Mouse (Mus musculus): ENCODE data around the gene Sema4c. TPM values are rescaled to one million over a fixed set of nuclear protein-coding genes. Genes with fewer than 3 reads are reported as not detected.
"Not testable (repeated sequence)": the region's sequence is repeated elsewhere in the genome, so short reads cannot be mapped to it uniquely, and the experiment has no call there.

Gene Sema4c
- polyA plus RNA-seq, 1 experiment: 30.7 TPM

DNA sequence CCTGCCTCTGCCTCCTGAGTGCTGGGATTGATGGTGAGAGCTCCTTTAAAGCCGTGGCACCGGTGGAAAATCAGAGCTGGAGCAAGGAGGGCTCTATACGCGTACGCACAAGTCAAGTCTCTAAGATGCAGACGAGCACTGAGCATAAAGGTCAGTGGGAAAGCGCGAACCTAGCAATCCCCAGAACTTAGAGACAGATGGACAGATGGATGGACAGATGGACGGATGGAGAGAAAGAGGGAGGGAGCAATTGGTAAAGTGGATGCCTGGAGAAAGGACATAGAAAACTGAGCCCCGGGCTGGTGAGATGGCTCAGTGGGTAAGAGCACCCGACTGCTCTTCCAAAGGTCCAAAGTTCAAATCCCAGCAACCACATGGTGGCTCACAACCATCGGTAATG, 17.3 kb downstream of the Sema4c start:
- Histone ChIP-seq H3K36me3 (ENCODE audit: control insufficient read depth, insufficient read depth) (no peaks in the 10 kb centered on the region), H3K79me2 (ENCODE audit: control insufficient read depth, insufficient read depth) (peaks cover 7% of the 10 kb centered on the region), H3ac (ENCODE audit: control insufficient read depth, insufficient read length) (no peak overlapping the region), H3K27me3 (ENCODE audit: control insufficient read depth, insufficient read depth, insufficient read length) (no peaks in the 10 kb centered on the region), H3K4me3 (no peak overlapping the region), H3K4me2 (ENCODE audit: low read depth) (no peak overlapping the region)
- TF ChIP-seq SRF (IDR thresholded peaks at IDR 0.05; ENCODE audit: control insufficient read depth, insufficient read length, low read depth) (no peak), MYOG (IDR thresholded peaks at IDR 0.05; ENCODE audit: control insufficient read depth in 1 of 3, insufficient read depth in 1 of 3, insufficient read length in 2 of 3, low read depth in 2 of 3) (no peak), USF1 (IDR thresholded peaks at IDR 0.05; ENCODE audit: low read depth) (no peak), REST (IDR thresholded peaks at IDR 0.05; ENCODE audit: insufficient read depth, insufficient read length) (no peak), POLR2AphosphoS2 (IDR thresholded peaks at IDR 0.05; ENCODE audit: insufficient read length, low read depth) (no peak), MAX (IDR thresholded peaks at IDR 0.05; ENCODE audit: low read depth) (no peak), TCF3 (IDR thresholded peaks at IDR 0.05; ENCODE audit: insufficient read length, low read depth) (no peak), E2F4 (IDR thresholded peaks at IDR 0.05; ENCODE audit: insufficient read depth) (no peak), MYOD1 (IDR thresholded peaks at IDR 0.05; ENCODE audit: control insufficient read depth in 1 of 3, insufficient read length in 2 of 3, low read depth in 2 of 3) (no peak), TCF12 (IDR thresholded peaks at IDR 0.05; ENCODE audit: insufficient read depth, poor library complexity, severe bottlenecking) (no peak), POLR2A (IDR thresholded peaks at IDR 0.05; ENCODE audit: insufficient read length, low read depth) (no peak), CEBPB (IDR thresholded peaks at IDR 0.05; ENCODE audit: insufficient read depth, poor library complexity, severe bottlenecking) (no peak)

DNA sequence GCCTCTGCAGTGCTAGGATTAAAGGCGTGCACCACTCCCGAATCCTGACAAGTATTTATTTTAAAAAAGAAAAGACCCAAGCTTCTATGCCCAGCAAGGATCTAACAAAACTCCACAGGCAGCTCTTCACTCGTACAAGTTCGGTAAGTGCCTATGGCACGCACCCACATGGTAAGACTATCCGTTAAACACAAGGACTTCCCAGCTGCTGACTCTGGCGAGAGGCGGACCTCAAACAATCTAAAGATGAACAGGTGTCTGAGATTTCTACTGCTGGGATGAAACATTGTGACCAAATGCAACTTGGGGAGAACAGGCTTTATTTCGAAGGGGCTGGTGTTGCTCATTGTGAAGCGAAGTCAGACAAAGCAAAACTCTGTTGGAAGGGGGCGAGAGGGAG, 18.0 kb downstream of the Sema4c start:
- Histone ChIP-seq H3K27me3 (ENCODE audit: control insufficient read depth, insufficient read depth, insufficient read length) (no peaks in the 10 kb centered on the region), H3K36me3 (ENCODE audit: control insufficient read depth, insufficient read depth) (no peaks in the 10 kb centered on the region), H3K4me2 (ENCODE audit: low read depth) (no peak overlapping the region), H3K79me2 (ENCODE audit: control insufficient read depth, insufficient read depth) (peaks cover under 1% of the 10 kb centered on the region), H3K4me3 (no peak overlapping the region), H3ac (ENCODE audit: control insufficient read depth, insufficient read length) (no peak overlapping the region)
- TF ChIP-seq TCF12 (IDR thresholded peaks at IDR 0.05; ENCODE audit: insufficient read depth, poor library complexity, severe bottlenecking): peak; percentile 17
- peak in 1 of 3 experiments; percentile 63 for TF ChIP-seq MYOD1 (IDR thresholded peaks at IDR 0.05; ENCODE audit: control insufficient read depth in 1 of 3, insufficient read length in 2 of 3, low read depth in 2 of 3)
- no peak for TF ChIP-seq POLR2A (IDR thresholded peaks at IDR 0.05; ENCODE audit: insufficient read length, low read depth)
- no peak for TF ChIP-seq E2F4 (IDR thresholded peaks at IDR 0.05; ENCODE audit: insufficient read depth)
- no peak for TF ChIP-seq USF1 (IDR thresholded peaks at IDR 0.05; ENCODE audit: low read depth)
- no peak for TF ChIP-seq REST (IDR thresholded peaks at IDR 0.05; ENCODE audit: insufficient read depth, insufficient read length)
- no peak for TF ChIP-seq CEBPB (IDR thresholded peaks at IDR 0.05; ENCODE audit: insufficient read depth, poor library complexity, severe bottlenecking)
- no peak for TF ChIP-seq TCF3 (IDR thresholded peaks at IDR 0.05; ENCODE audit: insufficient read length, low read depth)
- no peak for TF ChIP-seq MAX (IDR thresholded peaks at IDR 0.05; ENCODE audit: low read depth)
- no peak for TF ChIP-seq POLR2AphosphoS2 (IDR thresholded peaks at IDR 0.05; ENCODE audit: insufficient read length, low read depth)
- TF ChIP-seq MYOG (IDR thresholded peaks at IDR 0.05; ENCODE audit: control insufficient read depth in 1 of 3, insufficient read depth in 1 of 3, insufficient read length in 2 of 3, low read depth in 2 of 3): peak in 1 of 3 experiments; percentile 53
- TF ChIP-seq SRF (IDR thresholded peaks at IDR 0.05; ENCODE audit: control insufficient read depth, insufficient read length, low read depth): no peak

DNA sequence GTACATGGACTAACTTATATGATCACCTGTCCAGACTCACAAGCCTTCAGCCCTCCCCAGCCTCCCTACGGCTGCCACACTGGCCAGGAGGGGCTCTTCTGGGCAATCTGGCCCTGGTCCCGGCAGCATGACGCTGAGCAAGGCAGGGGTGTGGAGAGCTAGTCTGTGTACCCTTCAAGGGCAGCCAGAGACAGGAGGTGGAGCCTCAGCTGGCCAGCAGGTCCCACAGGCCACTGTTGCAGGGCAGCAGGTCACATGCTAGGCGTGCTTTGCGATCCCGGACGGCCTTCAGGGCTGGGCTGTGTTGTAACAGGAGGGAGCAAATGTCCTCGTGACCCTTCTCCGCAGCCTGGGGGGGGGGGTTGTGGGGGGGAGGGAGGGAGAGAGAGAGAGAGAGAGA, 19.0 kb downstream of the Sema4c start, which contains the start of gene Gm42417:
Gene Gm42417 (minus strand): TSS at position 244 of the 400 bp plus-strand sequence.
- no peak for TF ChIP-seq POLR2AphosphoS2 (IDR thresholded peaks at IDR 0.05; ENCODE audit: insufficient read length, low read depth)
- TF ChIP-seq MYOG (IDR thresholded peaks at IDR 0.05; ENCODE audit: control insufficient read depth in 1 of 3, insufficient read depth in 1 of 3, insufficient read length in 2 of 3, low read depth in 2 of 3): peak in 2 of 3 experiments; percentile 30 to 66
- no peak for TF ChIP-seq E2F4 (IDR thresholded peaks at IDR 0.05; ENCODE audit: insufficient read depth)
- TF ChIP-seq MAX (IDR thresholded peaks at IDR 0.05; ENCODE audit: low read depth): no peak
- no peak for TF ChIP-seq USF1 (IDR thresholded peaks at IDR 0.05; ENCODE audit: low read depth)
- TF ChIP-seq TCF3 (IDR thresholded peaks at IDR 0.05; ENCODE audit: insufficient read length, low read depth): no peak
- TF ChIP-seq SRF (IDR thresholded peaks at IDR 0.05; ENCODE audit: control insufficient read depth, insufficient read length, low read depth): no peak
- TF ChIP-seq POLR2A (IDR thresholded peaks at IDR 0.05; ENCODE audit: insufficient read length, low read depth): no peak
- no peak for TF ChIP-seq REST (IDR thresholded peaks at IDR 0.05; ENCODE audit: insufficient read depth, insufficient read length)
- no peak for TF ChIP-seq TCF12 (IDR thresholded peaks at IDR 0.05; ENCODE audit: insufficient read depth, poor library complexity, severe bottlenecking)
- TF ChIP-seq MYOD1 (IDR thresholded peaks at IDR 0.05; ENCODE audit: control insufficient read depth in 1 of 3, insufficient read length in 2 of 3, low read depth in 2 of 3): peak in 1 of 3 experiments; percentile 63
- TF ChIP-seq CEBPB (IDR thresholded peaks at IDR 0.05; ENCODE audit: insufficient read depth, poor library complexity, severe bottlenecking): no peak
- Histone ChIP-seq H3K27me3 (ENCODE audit: control insufficient read depth, insufficient read depth, insufficient read length) (no peaks in the 10 kb centered on the region), H3K4me2 (ENCODE audit: low read depth) (no peak within 1 kb of the TSS), H3ac (ENCODE audit: control insufficient read depth, insufficient read length) (no peak within 1 kb of the TSS), H3K36me3 (ENCODE audit: control insufficient read depth, insufficient read depth) (no peaks in the 10 kb centered on the region), H3K79me2 (ENCODE audit: control insufficient read depth, insufficient read depth) (no peaks in the 10 kb centered on the region), H3K4me3 (no peak within 1 kb of the TSS)

DNA sequence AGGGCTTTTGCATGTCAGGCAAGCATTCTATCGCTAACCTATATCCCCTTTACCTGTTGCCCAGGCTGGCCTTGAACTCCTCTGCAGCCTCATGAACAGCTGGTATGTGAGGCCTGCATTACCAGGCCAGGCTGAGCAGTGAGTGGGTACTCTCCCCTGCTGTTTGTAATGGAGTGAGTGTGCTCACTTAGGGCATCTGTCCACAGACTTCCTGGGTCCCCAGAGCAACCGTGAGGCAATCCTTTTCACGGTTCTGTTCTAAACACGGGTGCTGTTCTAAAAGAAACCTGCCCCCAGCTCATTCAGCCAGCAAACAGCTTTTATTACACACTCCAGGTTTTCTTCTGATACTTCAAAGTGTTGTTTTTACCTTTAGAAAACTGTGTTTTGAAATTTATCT, 19.4 kb downstream of the Sema4c start:
- Histone ChIP-seq H3K27me3 (ENCODE audit: control insufficient read depth, insufficient read depth, insufficient read length) (no peaks in the 10 kb centered on the region), H3ac (ENCODE audit: control insufficient read depth, insufficient read length) (no peak overlapping the region), H3K36me3 (ENCODE audit: control insufficient read depth, insufficient read depth) (no peaks in the 10 kb centered on the region), H3K4me2 (ENCODE audit: low read depth) (no peak overlapping the region), H3K4me3 (no peak overlapping the region), H3K79me2 (ENCODE audit: control insufficient read depth, insufficient read depth) (no peaks in the 10 kb centered on the region)
- TF ChIP-seq USF1 (IDR thresholded peaks at IDR 0.05; ENCODE audit: low read depth) (no peak), REST (IDR thresholded peaks at IDR 0.05; ENCODE audit: insufficient read depth, insufficient read length) (no peak), SRF (IDR thresholded peaks at IDR 0.05; ENCODE audit: control insufficient read depth, insufficient read length, low read depth) (no peak), POLR2A (IDR thresholded peaks at IDR 0.05; ENCODE audit: insufficient read length, low read depth) (no peak), E2F4 (IDR thresholded peaks at IDR 0.05; ENCODE audit: insufficient read depth) (no peak), CEBPB (IDR thresholded peaks at IDR 0.05; ENCODE audit: insufficient read depth, poor library complexity, severe bottlenecking) (no peak), MAX (IDR thresholded peaks at IDR 0.05; ENCODE audit: low read depth) (no peak), MYOG (IDR thresholded peaks at IDR 0.05; ENCODE audit: control insufficient read depth in 1 of 3, insufficient read depth in 1 of 3, insufficient read length in 2 of 3, low read depth in 2 of 3) (no peak), TCF3 (IDR thresholded peaks at IDR 0.05; ENCODE audit: insufficient read length, low read depth) (no peak), POLR2AphosphoS2 (IDR thresholded peaks at IDR 0.05; ENCODE audit: insufficient read length, low read depth) (no peak), MYOD1 (IDR thresholded peaks at IDR 0.05; ENCODE audit: control insufficient read depth in 1 of 3, insufficient read length in 2 of 3, low read depth in 2 of 3) (no peak), TCF12 (IDR thresholded peaks at IDR 0.05; ENCODE audit: insufficient read depth, poor library complexity, severe bottlenecking) (no peak)

DNA sequence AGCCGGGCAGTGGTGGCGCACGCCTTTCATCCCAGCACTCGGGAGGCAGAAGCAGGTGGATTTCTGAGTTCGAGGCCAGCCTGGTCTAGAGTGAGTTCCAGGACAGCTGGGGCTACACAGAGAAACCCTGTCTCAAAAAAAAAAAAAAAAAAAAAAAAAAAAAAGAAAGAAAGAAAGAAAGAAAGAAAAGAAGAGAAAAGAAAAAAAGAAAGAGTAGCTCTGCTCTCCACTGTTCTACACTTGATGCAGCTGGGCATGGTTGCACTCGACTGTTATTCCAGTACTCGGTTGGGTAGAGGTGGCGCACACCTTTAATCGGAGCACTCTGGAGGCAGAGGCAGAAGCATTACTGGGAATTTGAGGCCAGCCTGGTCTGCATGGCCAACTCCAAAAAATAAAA, 21.4 kb downstream of the Sema4c start, which contains the start of gene Ankrd23:
Gene Ankrd23 (minus strand): TSS at position 101 of the 400 bp plus-strand sequence.
- H3K4me2 ChIP-seq (ENCODE audit: low read depth): peak within 1 kb of the TSS; percentile 43
- not testable (repeated sequence) for H3K27me3 ChIP-seq (ENCODE audit: control insufficient read depth, insufficient read depth, insufficient read length); H3ac ChIP-seq (ENCODE audit: control insufficient read depth, insufficient read length); H3K79me2 ChIP-seq (ENCODE audit: control insufficient read depth, insufficient read depth); H3K36me3 ChIP-seq (ENCODE audit: control insufficient read depth, insufficient read depth)
- H3K4me3 ChIP-seq: peak within 1 kb of the TSS; percentile 24

Measured in myocyte (in vitro differentiated cells).